Mouse (Mus musculus): ENCODE data around the gene Mre11a. TPM values are rescaled to one million over a fixed set of nuclear protein-coding genes. Genes with fewer than 3 reads are reported as not detected.

Mre11a gene
- polyA plus RNA-seq, 1 experiment from 2014 or later = 22.1 TPM

- no peak overlapping the region for H3K4me3 ChIP-seq (ENCODE audit: low read depth, low read length)
- H3K27ac ChIP-seq (ENCODE audit: low read depth, low read length) = no peak overlapping the region
- no peaks in the 10 kb centered on the region for H3K4me1 ChIP-seq (ENCODE audit: control insufficient read depth, insufficient read depth, low read length)
- H3K36me3 ChIP-seq (ENCODE audit: control insufficient read depth, insufficient read depth, low read length) = peaks cover 3% of the 10 kb centered on the region
- peak; percentile 57 for ATAC-seq (replicated peaks; ENCODE audit: insufficient number of reproducible peaks, low FRiP score, low TSS enrichment)
- WGBS (ENCODE audit: insufficient replicate concordance) = 40% methylated on average over 7 of the region's 7 CpGs
- no peak overlapping the region for H3K9ac ChIP-seq (ENCODE audit: low read depth, low read length)
- no peak overlapping the region for H3K4me2 ChIP-seq
- H3K27me3 ChIP-seq (ENCODE audit: control insufficient read depth, insufficient read depth, low read length) = no peaks in the 10 kb centered on the region
- H3K9me3 ChIP-seq (replicated peaks; ENCODE audit: control insufficient read depth, low read length) = no peaks in the 10 kb centered on the region
These were observed 55.1 kb downstream of the Mre11a start for GRCm38 (mm10) chr9:14839527-14839926.

GRCm38 (mm10) chr9:14839970-14840369, 55.5 kb downstream of the Mre11a start:
- Histone ChIP-seq H3K27me3 (ENCODE audit: control insufficient read depth, insufficient read depth, low read length) (no peaks in the 10 kb centered on the region), H3K4me3 (ENCODE audit: low read depth, low read length) (no peak overlapping the region), H3K4me1 (ENCODE audit: control insufficient read depth, insufficient read depth, low read length) (no peaks in the 10 kb centered on the region), H3K9me3 (replicated peaks; ENCODE audit: control insufficient read depth, low read length) (no peaks in the 10 kb centered on the region), H3K4me2 (no peak overlapping the region), H3K27ac (ENCODE audit: low read depth, low read length) (no peak overlapping the region), H3K36me3 (ENCODE audit: control insufficient read depth, insufficient read depth, low read length) (peaks cover 3% of the 10 kb centered on the region), H3K9ac (ENCODE audit: low read depth, low read length) (no peak overlapping the region)
- 90% methylated on average over 5 of the region's 5 CpGs for WGBS (ENCODE audit: insufficient replicate concordance)
- no peak for ATAC-seq (replicated peaks; ENCODE audit: insufficient number of reproducible peaks, low FRiP score, low TSS enrichment)

- H3K27me3 ChIP-seq (ENCODE audit: control insufficient read depth, insufficient read depth, low read length) = no peaks in the 10 kb centered on the region
- no peak overlapping the region for H3K4me3 ChIP-seq (ENCODE audit: low read depth, low read length)
- no peak overlapping the region for H3K9ac ChIP-seq (ENCODE audit: low read depth, low read length)
- ATAC-seq (replicated peaks; ENCODE audit: insufficient number of reproducible peaks, low FRiP score, low TSS enrichment) = no peak
- no peak overlapping the region for H3K27ac ChIP-seq (ENCODE audit: low read depth, low read length)
- H3K4me1 ChIP-seq (ENCODE audit: control insufficient read depth, insufficient read depth, low read length) = no peaks in the 10 kb centered on the region
- no peaks in the 10 kb centered on the region for H3K9me3 ChIP-seq (replicated peaks; ENCODE audit: control insufficient read depth, low read length)
- no peak overlapping the region for H3K4me2 ChIP-seq
- no peaks in the 10 kb centered on the region for H3K36me3 ChIP-seq (ENCODE audit: control insufficient read depth, insufficient read depth, low read length)
- WGBS (ENCODE audit: insufficient replicate concordance) = 86% methylated on average over 10 of the region's 10 CpGs
These were observed 57.7 kb downstream of the Mre11a start for GRCm38 (mm10) chr9:14841878-14842761.

GRCm38 (mm10) chr9:14843311-14843857, 58.9 kb downstream of the Mre11a start:
- no peak overlapping the region for H3K9ac ChIP-seq (ENCODE audit: low read depth, low read length)
- no peaks in the 10 kb centered on the region for H3K36me3 ChIP-seq (ENCODE audit: control insufficient read depth, insufficient read depth, low read length)
- WGBS (ENCODE audit: insufficient replicate concordance) = 88% methylated on average over 6 of the region's 6 CpGs
- no peak overlapping the region for H3K4me3 ChIP-seq (ENCODE audit: low read depth, low read length)
- no peak overlapping the region for H3K27ac ChIP-seq (ENCODE audit: low read depth, low read length)
- ATAC-seq (replicated peaks; ENCODE audit: insufficient number of reproducible peaks, low FRiP score, low TSS enrichment) = no peak
- no peaks in the 10 kb centered on the region for H3K27me3 ChIP-seq (ENCODE audit: control insufficient read depth, insufficient read depth, low read length)
- no peaks in the 10 kb centered on the region for H3K9me3 ChIP-seq (replicated peaks; ENCODE audit: control insufficient read depth, low read length)
- H3K4me1 ChIP-seq (ENCODE audit: control insufficient read depth, insufficient read depth, low read length) = no peaks in the 10 kb centered on the region
- H3K4me2 ChIP-seq = no peak overlapping the region

GRCm38 (mm10) chr9:14843901-14844300, 59.4 kb downstream of the Mre11a start:
- WGBS (ENCODE audit: insufficient replicate concordance) = 91% methylated on average over 3 of the region's 3 CpGs
- Histone ChIP-seq H3K4me3 (ENCODE audit: low read depth, low read length) (no peak overlapping the region), H3K27ac (ENCODE audit: low read depth, low read length) (no peak overlapping the region), H3K9me3 (replicated peaks; ENCODE audit: control insufficient read depth, low read length) (no peaks in the 10 kb centered on the region), H3K4me2 (no peak overlapping the region), H3K4me1 (ENCODE audit: control insufficient read depth, insufficient read depth, low read length) (no peaks in the 10 kb centered on the region), H3K27me3 (ENCODE audit: control insufficient read depth, insufficient read depth, low read length) (no peaks in the 10 kb centered on the region), H3K36me3 (ENCODE audit: control insufficient read depth, insufficient read depth, low read length) (no peaks in the 10 kb centered on the region), H3K9ac (ENCODE audit: low read depth, low read length) (no peak overlapping the region)
- no peak for ATAC-seq (replicated peaks; ENCODE audit: insufficient number of reproducible peaks, low FRiP score, low TSS enrichment)

GRCm38 (mm10) chr9:14846428-14846827, 62.0 kb downstream of the Mre11a start:
- Histone ChIP-seq H3K27me3 (ENCODE audit: control insufficient read depth, insufficient read depth, low read length) (no peaks in the 10 kb centered on the region), H3K27ac (ENCODE audit: low read depth, low read length) (no peak overlapping the region), H3K9me3 (replicated peaks; ENCODE audit: control insufficient read depth, low read length) (no peaks in the 10 kb centered on the region), H3K9ac (ENCODE audit: low read depth, low read length) (no peak overlapping the region), H3K4me1 (ENCODE audit: control insufficient read depth, insufficient read depth, low read length) (no peaks in the 10 kb centered on the region), H3K4me2 (no peak overlapping the region), H3K36me3 (ENCODE audit: control insufficient read depth, insufficient read depth, low read length) (no peaks in the 10 kb centered on the region), H3K4me3 (ENCODE audit: low read depth, low read length) (no peak overlapping the region)
- no peak for ATAC-seq (replicated peaks; ENCODE audit: insufficient number of reproducible peaks, low FRiP score, low TSS enrichment)
- WGBS (ENCODE audit: insufficient replicate concordance) = 46% methylated on average over 5 of the region's 5 CpGs

GRCm38 (mm10) chr9:14848267-14848935, 63.9 kb downstream of the Mre11a start:
- no peaks in the 10 kb centered on the region for H3K4me1 ChIP-seq (ENCODE audit: control insufficient read depth, insufficient read depth, low read length)
- no peak overlapping the region for H3K4me3 ChIP-seq (ENCODE audit: low read depth, low read length)
- 77% methylated on average over 1 of the region's 1 CpGs for WGBS (ENCODE audit: insufficient replicate concordance)
- no peaks in the 10 kb centered on the region for H3K36me3 ChIP-seq (ENCODE audit: control insufficient read depth, insufficient read depth, low read length)
- H3K27ac ChIP-seq (ENCODE audit: low read depth, low read length) = no peak overlapping the region
- H3K27me3 ChIP-seq (ENCODE audit: control insufficient read depth, insufficient read depth, low read length) = no peaks in the 10 kb centered on the region
- no peak overlapping the region for H3K9ac ChIP-seq (ENCODE audit: low read depth, low read length)
- no peak overlapping the region for H3K4me2 ChIP-seq
- H3K9me3 ChIP-seq (replicated peaks; ENCODE audit: control insufficient read depth, low read length) = no peaks in the 10 kb centered on the region
- ATAC-seq (replicated peaks; ENCODE audit: insufficient number of reproducible peaks, low FRiP score, low TSS enrichment) = no peak

- Histone ChIP-seq H3K27me3 (ENCODE audit: control insufficient read depth, insufficient read depth, low read length) (peaks cover 26% of the 10 kb centered on the region), H3K9ac (ENCODE audit: low read depth, low read length) (no peak overlapping the region), H3K4me3 (ENCODE audit: low read depth, low read length) (no peak overlapping the region), H3K36me3 (ENCODE audit: control insufficient read depth, insufficient read depth, low read length) (no peaks in the 10 kb centered on the region), H3K4me2 (no peak overlapping the region), H3K27ac (ENCODE audit: low read depth, low read length) (no peak overlapping the region), H3K9me3 (replicated peaks; ENCODE audit: control insufficient read depth, low read length) (no peaks in the 10 kb centered on the region), H3K4me1 (ENCODE audit: control insufficient read depth, insufficient read depth, low read length) (no peaks in the 10 kb centered on the region)
- no peak for ATAC-seq (replicated peaks; ENCODE audit: insufficient number of reproducible peaks, low FRiP score, low TSS enrichment)
- 69% methylated on average over 4 of the region's 4 CpGs for WGBS (ENCODE audit: insufficient replicate concordance)
These were observed 70.1 kb downstream of the Mre11a start for GRCm38 (mm10) chr9:14854585-14854984.
